Comparison of ENCODE assay signal across 22 mouse cellular contexts in genomic region chr12:73060805-73061410, GRCm38 (mm10). TPM values are rescaled to one million over a fixed set of nuclear protein-coding genes. Genes with fewer than 3 reads are reported as not detected.
DNase-seq lines count a peak whose midpoint lies in the region; ATAC-seq and TF ChIP-seq lines count a peak whose summit lies in the region.
"Had no signal": no experiment of that assay in that cellular context is flagged by ENCODE, and none has a peak within 500 bp of the region (broad histone marks: within the 10 kb centered on the region; RNA-seq: fewer than 3 reads in every experiment).

No protein-coding gene starts in this region.

- WGBS in intestine, embryonic 15.5 days = 32% methylated on average over 9 of the region's 9 CpGs
- WGBS in intestine, postnatal 0 days = 23% methylated on average over 9 of the region's 9 CpGs
- 38% methylated on average over 9 of the region's 9 CpGs for WGBS in lung, embryonic 16.5 days
- 29% methylated on average over 9 of the region's 9 CpGs for WGBS in stomach, postnatal 0 days

- H3K9me3 ChIP-seq in intestine, embryonic 15.5 days = no peaks in the 10 kb centered on the region
- no peaks in the 10 kb centered on the region for H3K9me3 ChIP-seq in intestine, postnatal 0 days (ENCODE audit: control insufficient read depth)
- H3K9me3 ChIP-seq in lung, embryonic 16.5 days (ENCODE audit: control insufficient read depth, low read length) = no peaks in the 10 kb centered on the region
- no peaks in the 10 kb centered on the region for H3K9me3 ChIP-seq in stomach, postnatal 0 days (ENCODE audit: control insufficient read depth, low read length)
- H3K9me3 ChIP-seq: embryonic facial prominence, embryonic 13.5 days; forebrain, embryonic 13.5 days; hindbrain, embryonic 13.5 days had no signal

- TF ChIP-seq EP300 in stomach, postnatal 0 days (optimal IDR thresholded peaks at IDR 0.05) = no peak

- no peak for DNase-seq in lung, postnatal 4 days
- DNase-seq in lung, postnatal 36 days = peak; percentile 43
- peak; percentile 26 for DNase-seq in stomach, postnatal 0 days (ENCODE audit: low spot score)
- no peak for DNase-seq in adrenal gland, postnatal 25 days
- DNase-seq: adrenal gland, adult 2 months; cerebellum, adult 9-10 months; heart, postnatal 36 days; kidney, adult 8-10 months; kidney, postnatal 10 days; midbrain, embryonic 14.5 days; thymus, postnatal 25 days had no signal

- ATAC-seq in intestine, embryonic 15.5 days = peak; percentile 17; the same call in 1 of the 2 replicates
- ATAC-seq in intestine, postnatal 0 days = no peak
- ATAC-seq in lung, embryonic 16.5 days (ENCODE audit: low read depth) = peak; percentile 62; the same call in 1 of the 2 replicates
- no peak; the same call in 1 of the 2 replicates for ATAC-seq in stomach, postnatal 0 days (ENCODE audit: low FRiP score, low TSS enrichment)
- ATAC-seq: forebrain, embryonic 13.5 days had no signal

- H3K9ac ChIP-seq in intestine, embryonic 15.5 days = no peak overlapping the region
- no peak overlapping the region for H3K9ac ChIP-seq in intestine, postnatal 0 days (ENCODE audit: low read depth, low read length)
- H3K9ac ChIP-seq in lung, embryonic 16.5 days (ENCODE audit: low read length) = no peak overlapping the region
- no peak overlapping the region for H3K9ac ChIP-seq in stomach, postnatal 0 days (ENCODE audit: low read length)
- H3K9ac ChIP-seq: embryonic facial prominence, embryonic 13.5 days; forebrain, embryonic 13.5 days; hindbrain, embryonic 13.5 days had no signal

- TF ChIP-seq CTCF in intestine, postnatal 0 days (IDR thresholded peaks at IDR 0.05; ENCODE audit: low read depth) = no peak
- TF ChIP-seq CTCF in stomach, postnatal 0 days (IDR thresholded peaks at IDR 0.05; ENCODE audit: low read depth) = no peak

- no peak overlapping the region for H3K4me3 ChIP-seq in intestine, embryonic 15.5 days (replicated peaks)
- H3K4me3 ChIP-seq in intestine, postnatal 0 days (ENCODE audit: low read depth, low read length) = no peak overlapping the region
- H3K4me3 ChIP-seq in lung, embryonic 16.5 days (ENCODE audit: low read length) = no peak overlapping the region
- H3K4me3 ChIP-seq in stomach, postnatal 0 days (ENCODE audit: low read depth, low read length) = no peak overlapping the region
- H3K4me3 ChIP-seq: embryonic facial prominence, embryonic 13.5 days; forebrain, embryonic 13.5 days; hindbrain, embryonic 13.5 days; left cerebral cortex, adult 2 months had no signal

- H3K36me3 ChIP-seq in intestine, embryonic 15.5 days = no peaks in the 10 kb centered on the region
- H3K36me3 ChIP-seq in intestine, postnatal 0 days (ENCODE audit: control insufficient read depth, insufficient read depth) = no peaks in the 10 kb centered on the region
- no peaks in the 10 kb centered on the region for H3K36me3 ChIP-seq in lung, embryonic 16.5 days (ENCODE audit: control insufficient read depth, insufficient read depth, low read length)
- H3K36me3 ChIP-seq in stomach, postnatal 0 days (ENCODE audit: control insufficient read depth, insufficient read depth, low read length) = no peaks in the 10 kb centered on the region
- H3K36me3 ChIP-seq: embryonic facial prominence, embryonic 13.5 days; hindbrain, embryonic 13.5 days had no signal

- H3K27me3 ChIP-seq in intestine, embryonic 15.5 days (replicated peaks) = peaks cover 13% of the 10 kb centered on the region
- H3K27me3 ChIP-seq in intestine, postnatal 0 days (replicated peaks; ENCODE audit: control insufficient read depth, insufficient read depth, low read length) = peaks cover 19% of the 10 kb centered on the region
- peaks cover 7% of the 10 kb centered on the region for H3K27me3 ChIP-seq in lung, embryonic 16.5 days (ENCODE audit: control insufficient read depth, insufficient read depth, low read depth, low read length)
- no peaks in the 10 kb centered on the region; the same call in 1 of the 2 replicates for H3K27me3 ChIP-seq in stomach, postnatal 0 days (ENCODE audit: control insufficient read depth, insufficient read depth, low read length)

- no peaks in the 10 kb centered on the region for H3K4me1 ChIP-seq in intestine, embryonic 15.5 days (replicated peaks)
- no peaks in the 10 kb centered on the region for H3K4me1 ChIP-seq in intestine, postnatal 0 days (replicated peaks; ENCODE audit: control insufficient read depth, insufficient read depth, low read length)
- peaks cover 3% of the 10 kb centered on the region; the same call in 1 of the 2 replicates for H3K4me1 ChIP-seq in lung, embryonic 16.5 days (replicated peaks; ENCODE audit: control insufficient read depth, insufficient read depth, low read length)
- no peaks in the 10 kb centered on the region for H3K4me1 ChIP-seq in stomach, postnatal 0 days (replicated peaks; ENCODE audit: control insufficient read depth, insufficient read depth)
- H3K4me1 ChIP-seq: embryonic facial prominence, embryonic 13.5 days; forebrain, embryonic 13.5 days; hindbrain, embryonic 13.5 days had no signal

- no peak overlapping the region for H3K4me2 ChIP-seq in intestine, embryonic 15.5 days (replicated peaks)
- no peak overlapping the region for H3K4me2 ChIP-seq in intestine, postnatal 0 days (replicated peaks; ENCODE audit: low read depth)
- peak overlapping the region; percentile 21; the same call in 1 of the 2 replicates for H3K4me2 ChIP-seq in lung, embryonic 16.5 days (ENCODE audit: low read depth, low read length)
- H3K4me2 ChIP-seq in stomach, postnatal 0 days (replicated peaks; ENCODE audit: low read depth) = no peak overlapping the region
- H3K4me2 ChIP-seq: embryonic facial prominence, embryonic 13.5 days; forebrain, embryonic 13.5 days; hindbrain, embryonic 13.5 days had no signal

- no peak overlapping the region for H3K27ac ChIP-seq in intestine, embryonic 15.5 days
- H3K27ac ChIP-seq in intestine, postnatal 0 days (ENCODE audit: low read depth, low read length) = no peak overlapping the region
- H3K27ac ChIP-seq in lung, embryonic 16.5 days (ENCODE audit: low read length) = peak overlapping the region; percentile 39
- no peak overlapping the region for H3K27ac ChIP-seq in stomach, postnatal 0 days (replicated peaks)
- H3K27ac ChIP-seq: embryonic facial prominence, embryonic 13.5 days; forebrain, embryonic 13.5 days; hindbrain, embryonic 13.5 days; left cerebral cortex, adult 2 months had no signal

RNA-seq across cellular contexts. Expression of gene Six1, which starts 7.2 kb away (rescaled TPM):
- 0.19 and 0.40 TPM in 2 replicates for polyA plus RNA-seq in intestine, embryonic 15.5 days (2015; fragmentation: Nextera tagmentation; extraction: Ambion mirVana)
- not detected in 2 replicates for polyA plus RNA-seq in intestine, postnatal 0 days (2015; fragmentation: Nextera tagmentation; extraction: Ambion mirVana)
- 1.3 and 2.0 TPM in 2 replicates for polyA plus RNA-seq in lung, embryonic 16.5 days (2015; fragmentation: Nextera tagmentation; extraction: Ambion mirVana)
- 0.02 and 0.10 TPM in 2 replicates for polyA plus RNA-seq in stomach, postnatal 0 days (2015; fragmentation: Nextera tagmentation; extraction: Ambion mirVana)
- total RNA-seq in adrenal gland, postnatal 25 days (2021) = 1.6 and 4.2 TPM in 2 replicates
- total RNA-seq: megakaryocyte-erythroid progenitor cell, adult 5-6 weeks; MEL had no signal
- polyA plus RNA-seq: small intestine, adult 2 months had no signal

RNA-seq across cellular contexts. Expression of gene Six4, which starts 52.3 kb away (rescaled TPM):
- polyA plus RNA-seq in intestine, embryonic 15.5 days (2015; fragmentation: Nextera tagmentation; extraction: Ambion mirVana) = 0.37 and 0.55 TPM in 2 replicates
- 0.03 and 0.05 TPM in 2 replicates for polyA plus RNA-seq in intestine, postnatal 0 days (2015; fragmentation: Nextera tagmentation; extraction: Ambion mirVana)
- polyA plus RNA-seq in lung, embryonic 16.5 days (2015; fragmentation: Nextera tagmentation; extraction: Ambion mirVana) = 1.9 and 2.2 TPM in 2 replicates
- 0.13 and 0.17 TPM in 2 replicates for polyA plus RNA-seq in stomach, postnatal 0 days (2015; fragmentation: Nextera tagmentation; extraction: Ambion mirVana)
- 1.2 and 1.3 TPM in 2 replicates for total RNA-seq in adrenal gland, postnatal 25 days (2021)
- total RNA-seq: common myeloid progenitor, adult 5-6 weeks; MEL had no signal

Comparison
In these comparisons a context has a peak if more than half of its experiments do, and no peak if none do; other contexts are left out.
1. ATAC-seq: peak in intestine, embryonic 15.5 days (single experiment) and lung, embryonic 16.5 days (single experiment); none in intestine, postnatal 0 days (single experiment) and stomach, postnatal 0 days (single experiment).
2. DNase-seq: peak in lung, postnatal 36 days (single experiment) and stomach, postnatal 0 days (single experiment); none in lung, postnatal 4 days (0 of 2) and adrenal gland, postnatal 25 days (single experiment).